Mouse (Mus musculus): ENCODE measurements at regions not wholly inside any gene's neighbourhood (a gene's known extent, or its start where the extent isn't known, plus 50 kb on each side); places are given as distances from the start of the nearest gene placed in this dataset.

- TF ChIP-seq SMC3 (IDR thresholded peaks at IDR 0.05; ENCODE audit: low read depth, low read length), result no peak
- TF ChIP-seq ELF1 (IDR thresholded peaks at IDR 0.05; ENCODE audit: low read depth, low read length), result no peak
- no peak for TF ChIP-seq TBP (IDR thresholded peaks at IDR 0.05; ENCODE audit: low read depth, low read length)
- no peak for TF ChIP-seq CTCF (IDR thresholded peaks at IDR 0.05 in 2 of 3, conservative IDR thresholded peaks at IDR 0.05 in 1 of 3; ENCODE audit: control insufficient read depth in 1 of 3, insufficient read depth in 1 of 3, low read depth in 2 of 3, low read length in 3 of 3, poor library complexity in 1 of 3, severe bottlenecking in 1 of 3)
- TF ChIP-seq POLR2A (IDR thresholded peaks at IDR 0.05; ENCODE audit: control insufficient read depth in 1 of 2, insufficient read depth in 1 of 2, low read depth in 1 of 2, low read length in 2 of 2, poor library complexity in 1 of 2), result no peak
- TF ChIP-seq NRF1 (IDR thresholded peaks at IDR 0.05; ENCODE audit: insufficient read depth, low read depth, low read length, poor library complexity, severe bottlenecking), result no peak
These were observed 233.4 kb downstream of the Hlx start for GRCm38 (mm10) chr1:184498909-184499525.

All from MEL (cell line).